Mouse (Mus musculus) retina, postnatal 7 days (tissue): ENCODE measurements around the gene Slc8a1.

Experiments
- DNase-seq: peaks from one replicate; pipeline ENCODE4 v3.0.0-alpha.2; 2012; ENCODE audit warnings: low read depth, low spot score

The Slc8a1 gene

DNA sequence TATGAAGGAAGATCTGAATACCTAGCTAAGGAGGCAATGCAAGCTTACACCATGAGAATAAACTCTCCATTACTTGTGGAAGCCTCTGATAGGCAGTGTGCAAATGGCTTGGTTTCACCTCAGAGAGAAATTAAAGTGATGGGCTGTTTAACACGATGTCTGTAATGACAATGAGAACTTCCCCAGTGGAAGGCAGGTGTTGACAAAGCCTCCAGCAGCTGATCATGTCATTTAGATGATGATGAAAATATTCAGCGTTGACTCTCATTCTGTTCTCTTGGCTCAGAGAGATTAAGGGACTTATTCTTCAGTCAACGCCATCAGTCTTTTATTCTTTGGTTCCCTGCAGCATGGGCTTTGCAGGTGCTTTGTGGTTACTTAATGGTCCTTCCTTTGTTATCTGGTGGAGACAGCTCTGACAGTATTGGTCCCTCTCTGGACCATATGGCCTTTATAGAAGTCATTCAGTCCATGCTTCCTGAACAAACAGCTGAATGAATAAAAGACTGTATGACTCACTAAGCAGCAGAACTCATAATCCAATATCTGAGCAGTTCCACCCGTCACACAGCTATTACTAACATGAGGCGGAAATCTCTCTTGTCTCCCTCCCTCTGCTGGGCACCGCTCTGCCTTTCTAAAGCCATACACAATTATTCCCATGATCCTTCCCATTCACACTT, 184.0 kb downstream of the Slc8a1 start:
- DNase-seq: no peak

DNA sequence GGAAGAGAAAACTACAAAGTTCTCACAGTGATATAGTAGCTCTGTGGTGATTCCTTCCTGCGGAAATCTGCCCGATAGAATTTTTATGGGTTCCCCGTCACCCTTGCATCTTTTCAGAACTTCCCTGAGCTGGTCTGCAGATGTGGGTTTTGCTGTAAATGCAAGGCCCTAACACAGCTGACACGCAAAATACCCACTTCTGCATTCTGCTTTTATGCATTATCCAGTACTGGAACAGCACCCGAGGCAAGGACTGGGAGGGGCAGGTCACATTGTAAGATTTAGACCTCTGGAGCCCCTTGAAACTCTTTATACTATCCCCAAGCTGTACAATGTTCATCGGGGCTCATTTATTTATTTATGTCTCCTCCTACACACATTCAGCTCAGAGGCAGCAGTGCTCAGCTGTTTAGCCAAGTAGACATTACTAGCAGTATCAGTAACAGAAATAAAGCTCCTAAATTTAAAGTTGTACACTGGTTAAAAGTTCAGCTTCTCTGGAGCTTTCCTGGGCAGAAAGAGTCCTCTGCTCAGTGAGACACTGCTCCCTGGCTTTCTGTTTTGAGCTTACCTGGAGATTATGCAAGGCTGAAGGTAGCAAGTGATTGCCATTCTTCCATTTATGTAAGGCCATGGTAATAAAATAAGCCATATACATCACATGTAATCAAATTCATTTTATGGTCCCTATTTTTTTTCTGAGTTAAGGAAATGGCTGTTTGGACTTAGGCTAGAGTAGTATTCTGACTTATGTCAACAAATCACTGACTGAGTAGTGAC, 186.1 kb downstream of the Slc8a1 start:
- no peak for DNase-seq

DNA sequence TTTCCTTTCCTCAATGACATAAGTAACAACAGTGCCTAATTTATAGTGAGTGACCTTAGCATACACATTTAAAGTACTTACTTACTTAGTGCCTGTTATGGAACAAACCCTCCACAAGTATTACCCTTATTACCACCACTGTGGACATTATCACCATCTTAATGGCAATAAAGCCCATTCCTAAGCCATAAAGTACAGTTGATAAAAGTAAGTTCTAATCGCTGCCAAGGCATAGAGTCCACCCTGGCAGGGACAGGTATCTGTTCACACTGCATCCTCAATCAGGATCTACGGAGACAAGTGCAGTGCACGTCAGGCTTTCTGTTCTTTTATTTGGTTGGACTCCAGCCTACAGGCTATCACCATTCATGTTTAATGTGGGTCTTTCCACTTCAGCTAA, 187.3 kb downstream of the Slc8a1 start:
- DNase-seq: no peak

DNA sequence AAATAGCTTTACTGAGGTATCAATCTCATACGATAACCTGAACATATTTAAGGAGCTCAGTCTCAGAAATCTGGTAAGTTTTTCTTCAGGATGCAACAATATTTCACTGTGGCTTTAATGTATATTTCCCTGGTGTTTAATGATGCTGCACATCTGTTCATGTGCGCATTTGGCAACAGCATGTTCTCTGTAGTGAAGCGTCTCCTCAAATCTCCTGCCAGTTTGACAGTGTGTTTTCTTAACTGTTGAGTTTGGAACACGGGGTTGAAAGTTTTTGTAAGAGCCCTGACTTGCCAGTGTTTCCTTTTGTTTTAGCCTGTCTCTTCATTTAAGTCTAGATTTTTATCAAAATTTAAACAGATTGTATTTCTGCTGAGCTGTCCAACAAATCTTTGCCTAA, 190.2 kb downstream of the Slc8a1 start:
- no peak for DNase-seq

DNA sequence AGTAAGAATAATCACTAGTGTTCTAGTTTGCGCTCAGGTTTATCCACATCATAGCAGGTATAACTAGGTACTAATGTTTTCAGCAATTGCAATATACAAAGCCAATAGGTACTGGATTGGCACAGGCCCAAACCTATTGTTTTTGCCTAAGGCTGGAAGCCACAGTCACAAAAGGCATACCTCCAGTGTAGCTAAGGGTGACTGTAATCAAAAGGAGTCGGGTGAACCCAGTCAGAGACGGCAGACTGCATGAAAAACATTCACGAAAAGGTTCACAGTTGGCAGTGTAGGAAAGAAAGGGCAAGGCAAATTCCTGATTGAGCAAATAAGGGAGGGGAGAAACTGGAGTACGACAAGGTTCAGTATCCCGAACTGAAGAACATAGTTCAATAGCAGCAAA, 191.7 kb downstream of the Slc8a1 start:
- DNase-seq: no peak

DNA sequence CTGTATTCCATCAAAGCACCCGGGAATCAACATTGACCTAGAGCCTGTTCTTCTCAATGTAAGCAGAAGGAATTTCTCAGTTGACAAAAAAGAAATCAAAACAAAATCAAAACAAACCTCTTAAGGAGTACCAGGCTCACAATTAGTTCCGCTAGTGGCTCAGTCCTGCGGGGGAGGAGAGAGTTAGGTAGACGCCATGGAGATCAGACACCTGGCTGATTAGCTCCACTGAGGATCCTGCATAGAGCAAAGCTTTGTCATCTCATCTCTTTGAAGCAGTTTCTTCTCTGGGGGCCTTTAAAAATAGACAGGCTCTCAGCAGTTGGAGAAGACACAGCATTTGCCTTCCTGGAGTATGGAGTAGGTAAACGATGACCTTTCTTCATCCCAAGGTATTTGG, 192.2 kb downstream of the Slc8a1 start:
- DNase-seq: no peak

DNA sequence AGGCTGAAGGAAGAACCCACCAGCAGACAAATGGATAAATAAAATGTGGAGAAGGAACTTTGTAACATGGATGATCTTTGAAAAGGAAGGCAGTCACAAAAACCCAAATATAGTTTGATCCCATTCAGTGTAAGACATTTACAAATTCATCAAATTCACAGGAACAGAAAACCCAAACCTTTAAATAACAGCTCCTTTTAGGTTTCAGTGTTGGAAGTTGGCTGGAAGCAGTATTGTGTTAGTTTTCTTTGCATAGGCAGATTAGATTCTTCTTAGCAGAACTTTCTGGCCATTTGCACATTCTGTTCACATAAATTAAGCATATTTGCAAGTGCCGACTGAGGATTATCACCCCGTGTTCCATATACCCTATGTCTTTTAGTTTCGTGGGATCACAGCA, 193.3 kb downstream of the Slc8a1 start:
- no peak for DNase-seq

DNA sequence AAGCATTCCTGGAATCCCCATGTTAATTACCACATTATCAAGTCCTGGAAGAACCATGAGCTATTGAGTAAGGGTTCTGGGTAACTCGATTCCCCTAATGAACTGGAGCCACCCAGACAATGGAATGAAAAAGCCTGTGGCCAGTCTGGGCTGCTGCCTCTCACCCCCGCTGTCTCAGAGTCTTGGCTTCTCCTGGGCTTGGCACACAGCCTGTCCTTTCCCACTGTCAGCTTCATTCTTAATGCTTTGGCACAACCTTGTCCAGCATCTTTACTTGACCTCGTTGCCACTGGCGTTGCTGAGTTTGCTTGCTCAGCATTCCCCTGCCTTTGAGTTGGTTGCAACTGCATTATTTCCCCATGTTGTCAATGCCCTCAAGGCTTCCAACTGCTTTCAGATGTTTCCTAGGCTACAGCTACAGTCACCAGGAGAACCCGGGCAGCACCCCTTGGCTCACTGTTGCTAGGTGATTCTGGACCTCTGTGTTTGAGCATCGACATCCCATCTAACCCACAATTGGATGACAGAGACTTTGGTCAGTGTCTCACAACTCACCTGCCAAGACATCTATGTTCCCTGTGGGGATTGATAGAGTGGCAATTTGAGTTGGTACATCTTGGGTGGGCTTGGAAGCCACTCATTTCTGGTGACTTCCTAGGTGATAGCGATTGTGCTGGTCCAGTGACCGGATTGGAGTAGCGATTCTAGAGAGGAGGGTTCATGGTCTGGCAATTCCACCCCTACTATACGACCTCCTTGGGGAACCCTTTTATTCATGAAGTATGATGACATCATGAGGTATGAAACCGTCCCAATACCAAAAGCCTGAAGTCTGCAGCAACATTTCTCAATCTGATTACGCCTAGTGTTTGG, 195.6 kb downstream of the Slc8a1 start:
- DNase-seq: no peak

DNA sequence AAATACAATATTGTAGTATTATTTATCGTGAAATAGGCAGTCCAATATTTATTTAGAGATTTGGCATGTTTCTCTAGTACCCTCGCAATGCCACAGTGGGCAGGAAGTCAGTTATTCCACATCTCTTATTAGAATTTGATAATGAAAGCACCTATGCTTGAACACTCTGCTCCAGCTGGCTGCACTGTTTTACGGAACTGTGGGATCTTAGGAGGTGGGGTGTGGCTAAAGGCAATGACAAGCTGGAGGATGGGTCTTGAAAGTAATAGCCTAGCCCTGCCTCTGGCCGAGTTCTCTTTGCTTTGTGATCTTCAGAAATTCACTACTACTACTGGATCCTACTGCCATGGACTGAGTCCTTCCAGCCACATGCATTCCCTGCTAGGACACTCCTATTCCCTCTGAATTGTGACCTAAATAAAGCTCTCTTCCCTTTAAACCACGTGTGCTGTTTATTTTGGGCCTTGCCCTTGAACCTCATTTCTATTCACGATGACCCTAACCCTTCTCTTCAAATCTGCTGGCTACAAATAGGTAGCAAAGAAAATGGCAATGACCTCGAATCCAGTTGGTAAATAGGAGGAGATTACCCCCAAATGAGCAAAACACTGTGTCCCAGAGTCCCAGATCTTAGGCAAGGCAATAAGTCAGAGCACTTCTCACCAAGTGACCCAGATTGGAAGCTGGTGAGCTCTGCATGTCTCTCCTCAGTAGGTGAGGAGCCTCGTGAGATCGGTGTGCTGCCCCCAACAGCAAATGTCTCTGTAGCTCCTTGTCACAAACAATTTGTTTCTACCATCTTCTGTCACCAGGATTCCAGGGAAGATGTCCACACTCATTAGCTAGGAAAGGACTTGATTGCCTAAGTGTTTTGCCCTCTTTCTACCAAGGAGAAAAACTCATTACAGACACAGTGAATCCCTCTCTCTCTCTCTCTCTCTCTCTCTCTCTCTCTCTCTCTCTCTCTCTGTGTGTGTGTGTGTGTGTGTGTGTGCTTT, 199.7 kb downstream of the Slc8a1 start:
- no peak for DNase-seq

DNA sequence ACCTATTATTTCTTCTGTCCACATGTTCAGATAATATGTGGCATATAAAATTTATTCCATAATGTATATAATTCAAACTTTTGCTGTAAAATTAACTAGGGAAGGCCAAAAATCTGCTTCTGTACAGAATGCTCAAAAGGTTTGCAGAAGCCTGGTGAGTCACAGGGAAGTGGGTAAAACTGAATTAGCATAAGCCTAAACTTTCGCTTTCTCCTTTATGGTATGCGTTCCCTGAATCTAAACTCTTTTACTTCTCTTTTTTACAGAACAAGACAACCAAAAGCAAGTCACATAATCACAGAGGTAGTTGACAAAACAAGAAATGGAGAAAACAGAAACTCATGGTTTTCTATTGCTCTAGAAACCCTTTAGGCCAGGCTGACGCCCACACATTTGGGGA, 202.1 kb downstream of the Slc8a1 start:
- DNase-seq: no peak

DNA sequence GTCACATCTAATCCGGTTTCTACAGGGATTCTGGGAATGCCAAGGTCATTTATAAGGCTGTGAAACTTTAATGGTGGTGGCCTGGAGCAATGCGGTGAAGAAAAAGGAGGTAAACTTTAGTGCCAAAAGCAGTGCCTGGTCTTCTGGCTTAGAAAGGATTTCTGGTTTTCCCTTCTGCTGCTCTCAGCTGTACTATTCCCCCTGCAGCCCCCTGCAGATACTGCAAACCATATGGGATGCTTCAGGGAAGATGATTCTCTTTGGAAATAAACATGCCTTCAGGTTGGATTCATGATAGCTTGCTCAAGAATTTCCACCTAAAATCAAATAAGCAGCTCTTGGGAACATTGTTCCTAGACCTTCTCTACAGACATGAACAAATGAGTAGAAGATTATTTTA, 208.3 kb downstream of the Slc8a1 start:
- no peak for DNase-seq

DNA sequence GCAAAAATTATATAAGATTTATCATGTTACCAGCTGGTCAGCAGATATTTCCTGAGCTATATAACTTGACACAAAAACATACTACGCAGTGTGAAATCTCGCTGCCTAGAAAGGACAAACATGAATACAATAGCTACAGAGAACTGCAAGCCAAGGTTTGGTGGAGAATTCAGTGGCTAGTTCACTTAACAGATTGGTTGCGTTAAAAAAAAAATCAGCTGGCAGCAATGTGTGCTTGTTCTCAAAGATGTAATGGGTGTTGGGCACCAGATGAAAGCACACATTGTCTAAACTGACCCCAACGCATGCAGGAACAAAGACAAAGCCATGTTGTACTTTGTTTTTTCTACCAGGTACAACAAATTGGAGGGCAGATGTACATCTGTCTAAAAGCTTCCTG, 209.2 kb downstream of the Slc8a1 start:
- DNase-seq: no peak

DNA sequence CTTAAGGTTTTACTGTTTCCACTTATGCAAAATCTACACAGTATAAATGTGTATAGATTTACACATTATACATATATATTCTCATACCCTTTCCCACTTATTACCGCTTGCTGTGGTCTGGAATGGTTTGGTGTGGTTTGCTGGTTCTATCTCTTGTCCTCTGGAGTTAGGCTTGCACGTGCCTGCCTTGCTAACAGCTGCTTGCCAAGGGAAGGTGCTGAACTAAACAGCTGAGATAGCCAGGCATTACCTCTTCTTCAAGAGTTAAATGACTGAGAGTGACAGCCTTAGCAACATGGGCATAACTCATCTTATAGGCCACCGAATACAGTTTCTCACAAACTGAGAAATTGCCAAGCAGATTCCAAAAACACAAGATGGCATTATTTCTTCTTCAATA, 211.7 kb downstream of the Slc8a1 start:
- DNase-seq: no peak

DNA sequence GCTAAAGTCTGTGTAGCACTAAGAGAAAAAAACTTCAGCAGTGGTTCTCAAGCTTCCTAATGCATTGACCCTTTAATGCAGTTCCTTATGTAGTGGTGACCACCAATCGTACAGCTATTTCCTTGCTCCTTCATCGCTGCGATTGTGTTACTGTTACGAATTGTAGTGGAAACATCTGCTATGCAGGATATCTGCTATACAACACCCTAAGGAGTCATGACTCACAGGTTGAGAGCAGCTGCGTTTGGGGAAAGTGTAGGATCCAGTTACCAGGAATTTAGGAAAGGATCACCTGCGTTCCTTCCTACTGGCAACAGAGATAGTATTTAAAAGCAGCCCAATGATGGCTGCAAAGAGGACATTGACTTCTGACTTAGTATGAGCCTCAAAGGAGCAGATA, 213.4 kb downstream of the Slc8a1 start:
- DNase-seq: no peak

DNA sequence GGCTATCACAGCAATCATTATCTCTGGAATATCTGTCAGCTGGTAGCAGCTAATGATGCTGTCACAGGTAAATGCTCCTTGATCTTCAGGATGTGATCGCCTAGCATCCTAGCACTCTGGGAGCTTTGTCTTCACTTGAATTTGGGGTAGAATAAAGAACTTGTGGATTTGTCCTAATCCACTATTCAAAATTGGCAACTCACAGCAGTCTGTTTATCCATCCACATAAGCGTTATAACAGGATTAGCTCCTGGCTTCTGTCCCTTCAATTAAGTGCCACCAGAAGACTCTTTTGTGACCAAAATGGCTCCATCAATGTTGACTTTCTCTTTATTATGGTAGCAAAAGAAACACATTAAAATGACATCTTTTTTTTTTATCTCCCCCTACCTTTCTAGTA, 214.2 kb downstream of the Slc8a1 start:
- no peak for DNase-seq

DNA sequence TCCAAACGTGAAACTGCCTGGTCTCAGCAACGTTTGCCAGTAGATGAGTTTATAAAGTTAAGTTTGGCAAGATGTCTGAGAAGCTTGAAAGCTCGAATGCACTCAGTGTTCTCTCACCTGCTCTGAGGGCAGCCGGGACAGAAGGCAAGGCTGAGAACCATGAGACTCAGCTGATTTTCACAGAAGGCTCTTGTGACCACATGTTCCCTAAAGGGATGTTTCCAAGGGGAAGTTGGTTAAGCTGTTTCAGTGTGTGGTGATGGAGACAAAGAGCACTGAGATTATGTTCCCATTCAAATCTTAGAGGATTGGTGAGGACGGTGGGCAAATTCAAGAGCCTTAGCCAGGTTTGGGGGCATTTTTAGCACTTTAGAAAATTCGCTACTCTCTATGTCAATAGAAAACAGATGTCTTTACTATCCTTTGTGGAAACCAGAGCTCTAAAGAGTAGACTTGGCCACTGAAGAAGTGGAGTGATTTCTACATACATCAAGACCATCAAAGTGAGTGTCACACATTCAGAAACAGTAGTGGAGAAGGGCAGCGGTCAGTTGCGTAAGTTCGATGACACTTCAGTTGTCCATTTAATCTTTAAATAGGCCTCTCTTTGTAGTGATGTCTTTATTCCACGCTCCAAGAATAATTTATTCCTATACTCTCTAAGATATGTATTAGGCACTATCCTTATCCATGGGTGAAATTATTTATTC, 219.7 kb downstream of the Slc8a1 start:
- DNase-seq: no peak

DNA sequence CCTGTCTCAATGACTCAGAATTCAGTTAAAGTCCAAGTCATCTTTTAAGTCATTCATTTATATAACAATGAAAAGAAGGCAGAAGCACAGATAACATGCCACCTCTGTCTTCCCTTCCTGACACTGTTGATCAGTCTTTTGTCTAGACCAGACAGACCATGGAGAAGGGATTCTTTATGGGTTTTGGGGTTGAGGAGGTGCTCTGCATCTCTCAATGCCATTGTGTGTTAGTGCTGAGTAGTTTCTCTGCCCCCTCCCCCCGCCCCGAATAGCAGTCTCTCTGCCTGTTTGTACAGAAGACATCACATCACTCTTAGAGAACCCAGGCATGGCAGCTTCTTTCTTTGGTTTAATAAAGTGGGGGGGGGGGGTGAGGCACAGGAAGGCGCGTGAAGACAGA, 222.0 kb downstream of the Slc8a1 start:
- no peak for DNase-seq

DNA sequence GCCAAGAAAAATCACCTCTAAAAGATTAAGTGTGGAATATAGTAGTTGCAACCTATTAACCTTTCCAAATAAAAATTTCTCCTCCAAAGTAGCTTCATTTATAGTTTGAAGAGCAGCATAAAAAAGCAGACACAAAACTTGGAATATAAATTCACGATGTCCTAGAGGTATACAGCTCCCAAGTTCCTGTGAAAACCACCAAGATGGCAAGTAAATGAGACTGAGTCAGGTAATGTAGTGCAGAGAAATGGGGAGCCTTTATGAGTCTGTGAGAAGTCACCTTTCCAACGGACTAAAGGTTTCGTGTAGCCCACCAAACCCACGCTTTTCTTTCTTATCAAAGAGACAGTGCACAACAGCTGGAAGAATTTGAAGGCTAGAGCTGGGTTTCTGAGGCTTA, 224.2 kb downstream of the Slc8a1 start:
- no peak for DNase-seq

DNA sequence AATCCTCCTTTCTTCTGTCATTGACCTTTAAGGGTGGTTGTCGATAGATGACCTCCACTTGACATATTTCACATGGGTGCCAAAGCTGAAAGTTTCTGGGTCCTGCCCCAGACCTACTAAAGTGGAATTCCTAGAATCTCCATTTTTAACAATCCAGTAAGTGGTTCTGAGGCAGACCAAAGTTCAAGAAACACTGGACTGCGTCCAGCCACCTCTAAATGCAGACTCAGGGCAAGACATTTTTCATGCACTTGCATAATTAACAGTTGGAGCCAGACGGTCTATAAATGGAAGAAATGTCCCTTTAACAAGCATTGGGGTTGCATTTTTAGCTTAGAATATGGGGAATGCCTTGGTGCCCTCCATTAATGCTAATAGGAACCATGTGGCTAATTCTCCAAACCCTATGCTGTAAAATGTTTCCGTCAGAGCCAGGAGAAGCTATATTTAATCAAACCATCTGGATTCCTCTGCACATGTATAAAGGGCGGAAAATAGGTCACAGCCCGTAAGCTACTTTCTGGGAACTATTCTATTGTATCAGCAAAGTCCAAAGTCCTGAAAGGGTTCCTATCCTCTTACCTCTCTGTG, 224.7 kb downstream of the Slc8a1 start:
- no peak for DNase-seq

DNA sequence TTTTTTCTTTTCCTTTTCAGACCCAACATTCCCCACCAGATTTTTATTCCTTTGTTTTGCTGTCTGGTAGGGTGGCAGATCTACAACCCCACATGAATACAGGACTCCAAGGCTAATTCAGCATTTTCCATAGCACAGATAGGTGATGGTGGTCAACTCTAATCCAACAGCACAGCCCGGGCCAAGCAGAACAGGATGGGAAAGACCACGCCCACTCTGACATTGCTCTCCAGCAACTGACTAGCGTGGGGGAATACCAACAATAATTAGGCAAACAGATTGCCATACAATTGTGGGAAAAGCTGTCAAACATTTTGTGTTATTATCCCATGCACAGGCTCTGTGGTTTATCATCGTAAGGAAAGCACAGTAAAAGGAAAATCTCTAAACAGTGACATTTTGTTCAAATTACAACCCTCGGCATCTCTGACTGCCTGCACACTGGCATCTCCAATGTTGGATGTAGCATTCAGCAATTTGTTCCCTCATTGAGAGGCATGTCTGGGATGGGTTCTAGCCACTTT, 233.0 kb downstream of the Slc8a1 start:
- DNase-seq: no peak
